Mouse (Mus musculus) brain, embryonic 14.5 days (tissue): ENCODE results near the gene Wbp11.

Experiments
- CTCF ChIP-seq: fragments of 200-500 bp; IDR thresholded peaks from 2 replicates; pipeline ENCODE4 v1.5.1; 2012; ENCODE audit warnings: inconsistent platforms, mild to moderate bottlenecking, moderate library complexity, borderline replicate concordance; ENCODE audit not compliant: insufficient read depth, insufficient read length; ENCODE audit errors: extremely low read depth
- POLR2A ChIP-seq: fragments of 200-500 bp; IDR thresholded peaks from 2 replicates; pipeline ENCODE4 v1.6.1; 2012; ENCODE audit warnings: mild to moderate bottlenecking, inconsistent platforms, borderline replicate concordance; ENCODE audit not compliant: poor library complexity, insufficient read depth, insufficient read length, severe bottlenecking; ENCODE audit errors: extremely low read depth

GRCm38 (mm10) chr6:136789391-136789971, 38.6 kb downstream of the Wbp11 start:
- TF ChIP-seq POLR2A (no peak), CTCF (no peak)
